Mouse (Mus musculus) small intestine, adult 2 months (tissue): ENCODE results near the gene Rabggta.
A peak's percentile ranks its signal among the peaks of the same experiment; 100 is the strongest.

Source experiments
- CTCF ChIP-seq: fragments of 200-500 bp; IDR thresholded peaks from 2 replicates; pipeline ENCODE4 v1.5.1; 2012; ENCODE audit warnings: low read depth, mild to moderate bottlenecking, control low read depth, inconsistent platforms, low read length, moderate library complexity, mixed read lengths; ENCODE audit not compliant: insufficient replicate concordance, insufficient read length; ENCODE audit errors: extremely low read depth
- POLR2A ChIP-seq: fragments of 200-500 bp; IDR thresholded peaks from 2 replicates; pipeline ENCODE4 v1.6.1; 2012; ENCODE audit warnings: low read depth, mild to moderate bottlenecking, control low read depth, inconsistent platforms, low read length, moderate library complexity

GRCm38 (mm10) chr14:55757566-55757965 lies 35.5 kb upstream of the Rabggta start:
- TF ChIP-seq POLR2A: peak; percentile 14; the same call in 1 of the 2 replicates
- no peak for TF ChIP-seq CTCF
